Mouse (Mus musculus) left cerebral cortex, adult 18-20 months (tissue): ENCODE data around the gene Cdc34. TPM values are rescaled to one million over a fixed set of nuclear protein-coding genes. Genes with fewer than 3 reads are reported as not detected.

ENCODE experiments used
- DNase-seq, 2 experiments: peaks; one replicate each; pipeline ENCODE4 v3.0.0; 2021 to 2022; ENCODE audit warnings: low spot score in 2 of 2, mixed read lengths in 1 of 2
- total RNA-seq, 2 experiments: library from RNA; stranded (reverse); gene quantifications; 2 replicates each; pipeline ENCODE4 v1.2.3; 2021

The Cdc34 gene
- total RNA-seq, 2 experiments from 2014 or later = 75.4 to 77.5 TPM

DNA sequence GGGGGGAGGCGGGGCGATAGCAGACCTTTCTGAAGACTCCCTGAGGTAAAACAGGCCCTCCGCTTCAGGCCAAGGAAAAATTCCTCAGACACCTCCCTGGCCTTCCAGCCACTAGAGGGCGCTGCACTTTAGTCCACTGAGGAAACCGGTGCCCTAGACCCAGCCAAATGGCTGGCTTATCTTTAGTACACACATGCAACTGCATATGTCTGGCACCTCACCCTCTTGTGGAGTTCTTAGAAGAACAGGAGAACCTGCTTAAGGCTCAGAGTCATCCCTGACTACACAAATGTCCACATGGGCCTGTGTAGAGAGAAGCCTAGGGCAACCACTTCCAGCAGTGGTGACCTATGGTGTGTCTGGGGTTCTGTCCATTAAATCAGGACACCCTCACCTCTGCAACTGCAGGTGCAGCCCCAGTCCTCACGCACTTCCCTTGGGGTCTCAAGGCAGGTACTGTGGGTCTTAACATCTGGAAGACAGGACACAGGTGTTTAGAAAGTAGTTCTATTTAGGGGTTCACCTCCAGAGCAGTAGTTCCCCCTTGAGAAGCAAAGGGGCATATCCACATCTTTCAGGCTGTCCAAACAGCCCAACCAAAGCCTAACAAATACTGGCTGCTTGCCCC lies 30.6 kb downstream of the Cdc34 start:
- DNase-seq = peak; percentile 82 to 88

DNA sequence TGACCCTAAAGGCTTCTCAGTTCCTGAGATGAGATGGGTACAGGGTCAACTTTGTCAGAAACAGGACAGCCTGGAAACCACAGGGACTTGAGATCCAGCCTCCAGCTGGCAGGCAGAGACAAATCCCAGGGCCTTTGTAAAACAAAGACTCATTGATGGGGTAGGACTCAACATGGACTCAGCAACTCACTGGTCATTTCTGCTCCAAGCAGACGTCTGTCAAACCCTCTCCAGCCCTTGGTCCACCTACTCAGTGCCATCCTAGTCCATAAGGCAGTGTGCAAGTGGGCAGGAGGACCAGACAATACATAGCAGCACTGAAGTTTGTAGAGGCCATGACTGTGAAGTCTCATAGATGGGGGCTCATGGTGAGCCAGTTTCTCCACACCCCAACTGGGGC lies 31.2 kb downstream of the Cdc34 start:
- no peak for DNase-seq

DNA sequence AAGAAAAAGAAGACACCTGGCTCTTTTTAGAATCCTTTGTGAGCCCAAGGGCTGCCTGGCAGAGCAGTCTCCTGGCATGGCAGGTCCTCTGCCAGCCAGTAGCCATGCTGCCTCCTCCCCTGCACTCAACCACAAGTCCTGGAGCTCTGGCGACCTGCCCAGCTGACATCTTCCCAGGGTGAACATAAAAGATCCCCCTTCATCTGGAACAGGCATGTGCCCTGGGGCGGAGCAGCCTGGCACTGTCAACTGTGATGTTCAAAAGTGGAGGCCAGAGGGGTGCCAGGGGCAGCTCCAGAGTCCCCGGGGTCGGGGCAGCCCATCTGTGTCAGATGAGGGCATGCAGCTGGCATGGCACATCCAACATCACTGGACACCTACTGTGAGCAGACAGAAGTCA lies 33.0 kb downstream of the Cdc34 start:
- no peak for DNase-seq

- DNase-seq = no peak
These were observed 34.4 kb downstream of the Cdc34 start, which contains the start of gene Hcn2 for GRCm38 (mm10) chr10:79716254-79716987. TSS of gene Hcn2 (plus strand) at chr10:79716634.

- DNase-seq = peak; percentile 48 to 63
These were observed 35.0 kb downstream of the Cdc34 start for GRCm38 (mm10) chr10:79716988-79717355.

DNA sequence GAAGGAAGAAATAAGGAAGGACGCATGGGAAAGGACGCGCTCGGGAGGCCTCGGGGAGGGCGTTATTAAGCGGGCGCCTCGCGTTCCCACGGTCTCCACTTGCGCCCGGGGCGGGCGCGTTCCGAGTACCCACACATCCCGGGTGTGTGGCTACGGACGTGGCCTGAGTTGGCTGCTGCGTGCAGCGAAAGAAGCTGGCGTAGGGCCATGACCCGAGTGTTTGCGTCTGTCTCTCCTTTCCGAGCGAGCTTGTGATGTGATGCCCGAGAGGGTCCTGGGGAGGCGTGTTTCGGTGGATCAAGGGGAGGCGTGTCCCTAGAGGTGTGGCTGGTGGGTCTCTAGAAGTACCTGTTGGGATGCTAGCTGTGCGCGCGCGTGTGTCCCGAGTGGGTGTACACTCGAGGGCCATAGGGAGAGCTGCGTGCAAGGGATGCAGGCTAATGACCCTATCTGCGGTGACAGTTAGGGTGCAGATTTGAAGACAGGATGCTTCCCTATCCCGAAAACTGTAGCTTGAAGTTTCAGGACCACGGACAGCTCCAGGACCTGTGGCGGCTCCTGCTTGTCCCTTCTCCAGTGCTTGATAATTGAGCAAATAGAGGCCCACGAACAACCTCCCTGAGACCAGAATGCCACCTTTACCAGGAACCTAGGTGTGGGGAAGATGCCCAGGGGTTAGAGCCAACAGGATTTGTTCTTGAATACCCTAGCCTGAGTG lies 35.8 kb downstream of the Cdc34 start:
- no peak for DNase-seq

- no peak for DNase-seq
These were observed 39.1 kb downstream of the Cdc34 start for GRCm38 (mm10) chr10:79721089-79721488.

DNA sequence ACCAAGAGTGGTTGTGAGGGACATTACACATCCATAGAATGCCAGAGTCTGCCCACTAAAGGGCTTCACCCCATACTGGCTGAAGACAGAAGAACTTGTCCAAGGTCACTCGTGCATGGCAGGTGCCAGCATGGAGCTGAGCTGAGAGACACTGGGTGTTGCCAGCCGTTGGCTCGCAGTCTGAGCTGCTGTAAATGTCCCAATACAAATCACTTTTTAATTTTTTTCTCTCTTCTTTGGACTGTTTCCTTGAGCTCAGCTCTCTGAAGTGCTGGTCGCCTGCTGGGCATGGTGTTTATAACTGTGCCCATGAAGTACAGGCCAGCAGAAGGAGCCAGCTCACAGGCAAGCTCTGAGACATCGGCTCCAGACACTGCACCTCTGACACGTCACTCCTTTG lies 41.1 kb downstream of the Cdc34 start:
- DNase-seq = no peak

DNA sequence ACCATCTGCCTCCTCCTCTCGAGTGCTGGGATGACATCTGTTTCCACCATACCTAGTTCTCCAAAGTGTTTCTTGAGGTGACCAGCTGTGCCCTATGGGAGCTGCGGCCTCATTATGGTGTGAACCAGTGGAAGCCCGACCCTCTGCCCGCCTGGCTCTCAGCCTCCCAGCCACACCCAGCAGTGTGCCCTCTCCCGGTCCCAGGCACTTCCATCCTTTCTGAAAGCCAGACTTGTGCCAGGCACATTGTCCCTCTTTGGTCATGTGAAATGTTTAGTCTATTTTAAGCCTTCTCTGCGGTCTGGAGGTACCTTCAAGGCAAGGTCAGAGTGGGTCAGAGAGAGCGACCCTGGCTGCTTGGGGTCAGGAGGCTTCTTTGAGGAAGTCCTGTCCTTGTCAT lies 41.7 kb downstream of the Cdc34 start:
- DNase-seq = no peak

GRCm38 (mm10) chr10:79726090-79726489 lies 44.1 kb downstream of the Cdc34 start:
- peak in 1 of 2 experiments; percentile 47 for DNase-seq

DNA sequence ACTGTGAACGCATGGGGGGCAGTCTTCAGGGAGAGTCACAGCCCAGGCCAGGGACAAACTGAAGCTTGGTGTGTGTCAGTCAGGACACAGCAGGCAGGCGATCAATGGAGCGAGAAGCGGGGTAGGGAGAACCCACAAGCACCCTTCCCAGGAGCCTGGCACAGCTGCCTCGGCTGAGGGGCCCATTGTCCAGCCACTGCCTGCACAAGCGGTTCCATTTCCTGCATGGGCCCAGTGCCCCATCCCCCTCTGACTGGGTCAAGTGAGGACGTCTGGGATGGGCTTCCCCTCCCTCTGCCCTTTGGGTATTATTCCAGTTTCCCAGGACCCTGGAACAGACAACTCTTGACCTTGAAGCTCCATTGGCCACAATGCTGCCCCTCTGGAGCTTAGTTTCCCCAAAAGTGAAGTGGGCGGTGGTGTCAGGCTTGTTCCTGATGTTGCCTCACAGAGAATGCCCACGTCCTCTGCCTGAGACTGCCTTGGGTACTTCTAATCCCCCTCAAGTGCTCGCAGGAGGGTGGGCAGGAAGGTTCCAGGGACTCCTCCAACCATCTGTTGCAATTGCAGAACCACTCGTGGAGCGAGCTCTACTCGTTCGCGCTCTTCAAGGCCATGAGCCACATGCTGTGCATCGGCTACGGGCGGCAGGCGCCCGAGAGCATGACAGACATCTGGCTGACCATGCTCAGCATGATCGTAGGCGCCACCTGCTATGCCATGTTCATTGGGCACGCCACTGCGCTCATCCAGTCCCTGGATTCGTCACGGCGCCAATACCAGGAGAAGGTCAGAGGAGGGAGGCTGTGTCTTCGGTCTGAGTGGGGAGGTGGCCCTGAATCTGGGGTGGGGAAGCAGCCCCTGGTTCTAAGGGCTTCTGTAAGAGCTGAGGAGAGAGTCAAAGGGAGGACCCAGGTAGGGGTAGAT lies 46.6 kb downstream of the Cdc34 start:
- DNase-seq = peak; percentile 56 to 71

DNA sequence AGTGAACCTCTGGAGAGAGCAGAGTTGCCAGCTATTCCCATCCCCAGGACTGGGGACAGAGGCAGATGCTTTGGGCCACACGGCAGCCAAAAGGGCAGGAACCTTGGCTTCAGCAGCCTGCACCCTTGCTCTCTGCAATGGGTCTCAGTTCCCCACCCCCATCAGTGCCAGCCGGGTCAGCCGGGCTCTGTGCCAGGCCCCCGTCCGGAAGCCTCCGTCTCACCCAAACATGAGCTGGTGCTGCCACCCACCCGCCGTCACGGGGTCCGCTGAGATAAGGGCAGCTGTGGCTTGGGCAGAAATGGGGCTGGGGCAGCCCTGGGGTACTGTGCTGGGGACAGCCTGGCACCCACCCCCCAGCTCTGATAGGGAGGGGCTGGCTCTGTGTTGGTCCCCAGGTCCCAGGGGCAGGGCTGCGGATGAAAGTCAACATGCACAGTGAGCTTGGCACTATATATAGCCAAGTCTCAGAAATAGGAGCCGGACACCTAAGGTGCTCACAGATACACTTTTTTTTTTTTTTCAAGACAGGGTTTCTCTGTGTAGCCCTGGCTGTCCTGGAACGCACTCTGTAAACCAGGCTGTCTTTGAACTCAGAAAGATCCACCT lies 47.5 kb downstream of the Cdc34 start:
- peak; percentile 61 for DNase-seq

GRCm38 (mm10) chr10:79732500-79732899 lies 50.5 kb downstream of the Cdc34 start:
- DNase-seq = peak in 1 of 2 experiments; percentile 59

GRCm38 (mm10) chr10:79733847-79734246 lies 51.9 kb downstream of the Cdc34 start:
- DNase-seq = no peak

GRCm38 (mm10) chr10:79735361-79735760 lies 53.4 kb downstream of the Cdc34 start:
- DNase-seq = no peak

GRCm38 (mm10) chr10:79736706-79737105 lies 54.7 kb downstream of the Cdc34 start:
- DNase-seq = no peak
